Mouse (Mus musculus): ENCODE measurements around the gene Mark3. TPM values are rescaled to one million over a fixed set of nuclear protein-coding genes. Genes with fewer than 3 reads are reported as not detected.
A peak's percentile ranks its signal among the peaks of the same experiment; 100 is the strongest.

The Mark3 gene
- polyA plus RNA-seq, 1 experiment from 2014 or later, result 26.4 TPM

- Histone ChIP-seq H3K4me2 (ENCODE audit: low read length) (no peak overlapping the region), H3K27me3 (replicated peaks; ENCODE audit: control insufficient read depth, insufficient read depth, low read length) (no peaks in the 10 kb centered on the region), H3K27ac (ENCODE audit: low read depth, low read length) (no peak overlapping the region), H3K9me3 (ENCODE audit: control insufficient read depth, low read length) (no peaks in the 10 kb centered on the region), H3K4me1 (ENCODE audit: control insufficient read depth, insufficient read depth, low read depth, low read length) (no peaks in the 10 kb centered on the region), H3K36me3 (ENCODE audit: control insufficient read depth, insufficient read depth, low read length) (no peaks in the 10 kb centered on the region), H3K9ac (ENCODE audit: low read depth, low read length) (no peak overlapping the region), H3K4me3 (ENCODE audit: low read length) (no peak overlapping the region)
- ATAC-seq, result no peak
- WGBS, result 69% methylated on average over 6 of the region's 6 CpGs
These were observed 16.8 kb upstream of the Mark3 start for GRCm38 (mm10) chr12:111557538-111557937.

GRCm38 (mm10) chr12:111558655-111559054 is 15.7 kb upstream of the Mark3 start:
- H3K4me3 ChIP-seq (ENCODE audit: low read length), result no peak overlapping the region
- H3K27ac ChIP-seq (ENCODE audit: low read depth, low read length), result no peak overlapping the region
- H3K27me3 ChIP-seq (replicated peaks; ENCODE audit: control insufficient read depth, insufficient read depth, low read length), result no peaks in the 10 kb centered on the region
- no peak overlapping the region for H3K4me2 ChIP-seq (ENCODE audit: low read length)
- 64% methylated on average over 2 of the region's 2 CpGs for WGBS
- no peaks in the 10 kb centered on the region for H3K9me3 ChIP-seq (ENCODE audit: control insufficient read depth, low read length)
- H3K4me1 ChIP-seq (ENCODE audit: control insufficient read depth, insufficient read depth, low read depth, low read length), result no peaks in the 10 kb centered on the region
- ATAC-seq, result no peak
- no peaks in the 10 kb centered on the region for H3K36me3 ChIP-seq (ENCODE audit: control insufficient read depth, insufficient read depth, low read length)
- H3K9ac ChIP-seq (ENCODE audit: low read depth, low read length), result no peak overlapping the region

GRCm38 (mm10) chr12:111559647-111560258 is 14.6 kb upstream of the Mark3 start:
- Histone ChIP-seq H3K4me2 (ENCODE audit: low read length) (peak overlapping the region; percentile 45), H3K36me3 (ENCODE audit: control insufficient read depth, insufficient read depth, low read length) (no peaks in the 10 kb centered on the region), H3K9me3 (ENCODE audit: control insufficient read depth, low read length) (no peaks in the 10 kb centered on the region), H3K4me1 (ENCODE audit: control insufficient read depth, insufficient read depth, low read depth, low read length) (no peaks in the 10 kb centered on the region), H3K9ac (ENCODE audit: low read depth, low read length) (peak overlapping the region; percentile 31; the same call in 1 of the 2 replicates), H3K4me3 (ENCODE audit: low read length) (peak overlapping the region; percentile 22), H3K27ac (ENCODE audit: low read depth, low read length) (peak overlapping the region; percentile 61), H3K27me3 (replicated peaks; ENCODE audit: control insufficient read depth, insufficient read depth, low read length) (no peaks in the 10 kb centered on the region)
- ATAC-seq, result peak; percentile 48
- 60% methylated on average over 18 of the region's 18 CpGs for WGBS

DNA sequence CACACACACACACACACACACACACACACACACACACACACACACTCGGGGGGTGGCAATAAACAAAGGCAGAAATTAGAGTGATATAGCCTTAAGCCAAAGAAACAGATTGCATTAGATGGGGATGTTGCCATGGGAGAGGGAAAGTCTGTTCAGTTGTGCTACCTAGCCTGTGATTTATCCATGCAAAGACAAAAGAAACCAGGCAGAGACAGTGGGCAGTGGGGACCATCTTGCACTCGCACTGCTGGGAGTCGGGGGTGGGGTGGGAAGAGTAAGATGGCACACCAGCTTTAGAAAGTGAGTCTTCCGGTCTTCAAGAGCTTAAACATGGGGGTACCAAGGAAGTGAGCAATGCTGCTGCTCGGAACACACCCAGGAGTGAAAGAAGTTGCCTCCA is 14.0 kb upstream of the Mark3 start:
- 0 out of 2 replicates have a peak, but pooled peaks have one; percentile 14 for ATAC-seq
- H3K9me3 ChIP-seq (ENCODE audit: control insufficient read depth, low read length), result no peaks in the 10 kb centered on the region
- peak overlapping the region; percentile 45 for H3K4me2 ChIP-seq (ENCODE audit: low read length)
- H3K4me1 ChIP-seq (ENCODE audit: control insufficient read depth, insufficient read depth, low read depth, low read length), result no peaks in the 10 kb centered on the region
- H3K9ac ChIP-seq (ENCODE audit: low read depth, low read length), result no peak overlapping the region
- H3K27ac ChIP-seq (ENCODE audit: low read depth, low read length), result no peak overlapping the region; the same call in 1 of the 2 replicates
- H3K4me3 ChIP-seq (ENCODE audit: low read length), result no peak overlapping the region
- H3K27me3 ChIP-seq (replicated peaks; ENCODE audit: control insufficient read depth, insufficient read depth, low read length), result no peaks in the 10 kb centered on the region
- WGBS, result 58% methylated on average over 5 of the region's 5 CpGs
- H3K36me3 ChIP-seq (ENCODE audit: control insufficient read depth, insufficient read depth, low read length), result no peaks in the 10 kb centered on the region

DNA sequence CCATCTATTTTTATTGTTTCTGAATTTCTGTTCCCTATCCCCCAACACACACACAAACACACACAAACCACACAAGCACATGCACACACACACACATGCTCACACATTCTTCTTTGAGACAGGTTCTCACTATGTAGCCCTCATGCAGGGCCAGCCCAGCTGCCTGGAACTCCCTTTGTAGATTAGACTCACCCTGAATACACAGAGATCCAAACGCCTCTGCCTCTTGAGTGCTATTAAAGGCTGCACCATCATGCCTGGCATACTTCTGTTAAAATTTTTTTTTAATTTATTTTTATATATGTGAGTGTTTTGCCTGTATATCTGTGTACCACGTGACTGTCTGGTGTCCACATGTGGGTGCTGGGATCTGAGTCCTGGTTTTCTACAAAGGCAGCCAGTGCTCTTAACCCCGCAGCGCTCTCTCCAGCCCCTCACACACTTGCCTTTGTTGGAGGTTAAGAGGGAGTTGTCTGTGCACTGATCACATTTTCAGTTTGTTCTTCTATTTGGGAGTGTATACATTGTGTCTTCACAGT is 12.0 kb upstream of the Mark3 start:
- no peak for ATAC-seq
- H3K27ac ChIP-seq (ENCODE audit: low read depth, low read length), result no peak overlapping the region

DNA sequence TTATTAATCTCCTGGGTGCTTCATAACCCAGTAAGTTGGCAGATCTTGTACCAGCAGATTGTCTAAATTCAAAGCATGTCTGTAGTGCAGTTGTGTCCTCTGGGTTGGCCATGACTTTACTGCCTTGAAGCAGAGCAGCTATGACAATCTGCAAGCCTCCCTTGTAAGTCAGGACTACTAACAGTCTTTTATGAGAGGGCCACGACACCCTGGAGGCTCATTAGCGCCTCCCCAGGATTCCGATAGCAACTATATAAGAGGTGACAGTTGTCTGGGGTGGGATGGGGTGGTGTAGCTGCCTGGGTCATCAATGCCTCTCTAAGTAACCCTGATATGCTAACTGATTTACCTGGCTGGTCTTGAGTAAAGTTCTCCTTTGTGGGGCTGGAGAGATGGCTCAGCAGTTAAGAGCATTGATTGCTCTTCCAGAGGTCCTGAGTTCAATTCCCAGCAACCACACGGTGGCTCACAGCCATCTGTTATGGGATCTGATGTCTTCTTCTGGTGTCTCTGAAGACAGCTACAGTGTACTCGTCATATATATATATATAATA is 11.2 kb upstream of the Mark3 start:
- H3K9me3 ChIP-seq (ENCODE audit: control insufficient read depth, low read length), result no peaks in the 10 kb centered on the region
- WGBS, result 43% methylated on average over 5 of the region's 5 CpGs
- H3K27ac ChIP-seq (ENCODE audit: low read depth, low read length), result no peak overlapping the region
- no peak for ATAC-seq
- H3K36me3 ChIP-seq (ENCODE audit: control insufficient read depth, insufficient read depth, low read length), result no peaks in the 10 kb centered on the region
- H3K4me1 ChIP-seq (ENCODE audit: control insufficient read depth, insufficient read depth, low read depth, low read length), result no peaks in the 10 kb centered on the region
- no peaks in the 10 kb centered on the region for H3K27me3 ChIP-seq (replicated peaks; ENCODE audit: control insufficient read depth, insufficient read depth, low read length)
- no peak overlapping the region for H3K9ac ChIP-seq (ENCODE audit: low read depth, low read length)
- H3K4me3 ChIP-seq (ENCODE audit: low read length), result no peak overlapping the region
- H3K4me2 ChIP-seq (ENCODE audit: low read length), result no peak overlapping the region

More for the DNA sequence above, 12.0 kb upstream of the Mark3 start:
- H3K9me3 ChIP-seq (ENCODE audit: control insufficient read depth, low read length), result no peaks in the 10 kb centered on the region
- no peaks in the 10 kb centered on the region for H3K4me1 ChIP-seq (ENCODE audit: control insufficient read depth, insufficient read depth, low read depth, low read length)
- no peak overlapping the region for H3K4me2 ChIP-seq (ENCODE audit: low read length)
- H3K4me3 ChIP-seq (ENCODE audit: low read length), result no peak overlapping the region
- no peak overlapping the region for H3K9ac ChIP-seq (ENCODE audit: low read depth, low read length)
- WGBS, result 54% methylated on average over 4 of the region's 4 CpGs
- H3K27me3 ChIP-seq (replicated peaks; ENCODE audit: control insufficient read depth, insufficient read depth, low read length), result no peaks in the 10 kb centered on the region
- H3K36me3 ChIP-seq (ENCODE audit: control insufficient read depth, insufficient read depth, low read length), result no peaks in the 10 kb centered on the region

DNA sequence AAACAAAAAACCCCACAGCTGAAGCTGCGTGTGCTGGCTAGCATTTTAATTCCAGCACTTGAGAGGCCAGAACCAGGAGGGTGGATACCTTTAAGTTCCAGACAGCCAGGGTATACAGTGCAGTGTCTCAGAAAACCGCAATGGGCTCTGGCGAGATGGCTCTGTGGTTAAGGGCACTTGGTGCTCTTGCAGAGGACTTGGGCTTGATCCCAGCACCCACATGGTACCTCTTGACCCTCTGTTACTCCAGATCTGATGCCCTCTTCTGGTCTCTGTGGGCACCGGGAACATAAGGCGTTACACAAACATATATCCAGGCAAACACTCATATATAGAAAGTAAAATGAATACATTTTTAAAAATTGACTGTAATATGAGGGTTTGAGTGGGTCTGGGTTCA is 9.0 kb upstream of the Mark3 start:
- no peaks in the 10 kb centered on the region for H3K27me3 ChIP-seq (replicated peaks; ENCODE audit: control insufficient read depth, insufficient read depth, low read length)
- ATAC-seq, result no peak
- H3K36me3 ChIP-seq (ENCODE audit: control insufficient read depth, insufficient read depth, low read length), result no peaks in the 10 kb centered on the region
- no peak overlapping the region for H3K27ac ChIP-seq (ENCODE audit: low read depth, low read length)
- H3K4me3 ChIP-seq (ENCODE audit: low read length), result no peak overlapping the region
- no peak overlapping the region for H3K9ac ChIP-seq (ENCODE audit: low read depth, low read length)
- 84% methylated on average over 5 of the region's 5 CpGs for WGBS
- H3K4me2 ChIP-seq (ENCODE audit: low read length), result no peak overlapping the region
- H3K4me1 ChIP-seq (ENCODE audit: control insufficient read depth, insufficient read depth, low read depth, low read length), result no peaks in the 10 kb centered on the region
- no peaks in the 10 kb centered on the region for H3K9me3 ChIP-seq (ENCODE audit: control insufficient read depth, low read length)

- Histone ChIP-seq H3K9me3 (ENCODE audit: control insufficient read depth, low read length) (no peaks in the 10 kb centered on the region), H3K9ac (ENCODE audit: low read depth, low read length) (no peak overlapping the region), H3K36me3 (ENCODE audit: control insufficient read depth, insufficient read depth, low read length) (no peaks in the 10 kb centered on the region), H3K27ac (ENCODE audit: low read depth, low read length) (no peak overlapping the region), H3K4me1 (ENCODE audit: control insufficient read depth, insufficient read depth, low read depth, low read length) (peaks cover 13% of the 10 kb centered on the region), H3K4me3 (ENCODE audit: low read length) (no peak overlapping the region), H3K27me3 (replicated peaks; ENCODE audit: control insufficient read depth, insufficient read depth, low read length) (no peaks in the 10 kb centered on the region), H3K4me2 (ENCODE audit: low read length) (no peak overlapping the region)
- ATAC-seq, result no peak
- 66% methylated on average over 11 of the region's 11 CpGs for WGBS
These were observed 5.5 kb upstream of the Mark3 start for GRCm38 (mm10) chr12:111568836-111569235.

- no peak overlapping the region for H3K4me3 ChIP-seq (ENCODE audit: low read length)
- ATAC-seq, result no peak
- WGBS, result 82% methylated on average over 7 of the region's 7 CpGs
- H3K27ac ChIP-seq (ENCODE audit: low read depth, low read length), result no peak overlapping the region
- H3K4me1 ChIP-seq (ENCODE audit: control insufficient read depth, insufficient read depth, low read depth, low read length), result peaks cover 24% of the 10 kb centered on the region
- no peak overlapping the region for H3K9ac ChIP-seq (ENCODE audit: low read depth, low read length)
- no peaks in the 10 kb centered on the region for H3K36me3 ChIP-seq (ENCODE audit: control insufficient read depth, insufficient read depth, low read length)
- peak overlapping the region; percentile 81 for H3K4me2 ChIP-seq (ENCODE audit: low read length)
- no peaks in the 10 kb centered on the region for H3K9me3 ChIP-seq (ENCODE audit: control insufficient read depth, low read length)
- no peaks in the 10 kb centered on the region for H3K27me3 ChIP-seq (replicated peaks; ENCODE audit: control insufficient read depth, insufficient read depth, low read length)
These were observed 1.9 kb upstream of the Mark3 start for GRCm38 (mm10) chr12:111572406-111572805.

Measured in hindbrain, embryonic 16.5 days (tissue).